Mouse (Mus musculus) midbrain, embryonic 11.5 days (tissue): ENCODE results near the gene Ociad2. TPM values are rescaled to one million over a fixed set of nuclear protein-coding genes. Genes with fewer than 3 reads are reported as not detected.

ENCODE experiments used
- ATAC-seq: fragments of 200-750 bp; cut with Nextera tagmentation; 2 replicates; pipeline ENCODE4 v1.8.0; 2017; ENCODE audit warnings: moderate TSS enrichment, moderate library complexity; ENCODE audit not compliant: low FRiP score
- DNase-seq: peaks from one replicate; pipeline ENCODE4 v3.0.0; 2015; ENCODE audit warnings: low spot score; ENCODE audit errors: missing footprints
- H3K27ac ChIP-seq: fragments of 300-500 bp; sonication (generic); 2 replicates; pipeline ENCODE4 v1.5.1; 2014; ENCODE audit warnings: low read depth, low read length
- H3K27me3 ChIP-seq: fragments of 300-500 bp; sonication (generic); 2 replicates; pipeline ENCODE4 v1.6.1; 2014; ENCODE audit warnings: mild to moderate bottlenecking, low read length, moderate library complexity, mixed read lengths; ENCODE audit not compliant: control insufficient read depth, insufficient read depth
- H3K36me3 ChIP-seq: fragments of 300-500 bp; sonication (generic); 2 replicates; pipeline ENCODE4 v1.6.1; 2014; ENCODE audit warnings: mild to moderate bottlenecking, low read length, moderate library complexity, mixed read lengths; ENCODE audit not compliant: control insufficient read depth, insufficient read depth
- H3K4me1 ChIP-seq: fragments of 300-500 bp; sonication (generic); 2 replicates; pipeline ENCODE4 v1.6.1; 2014; ENCODE audit warnings: low read length; ENCODE audit not compliant: control insufficient read depth, insufficient read depth
- H3K4me2 ChIP-seq: fragments of 300-500 bp; sonication (generic); 2 replicates; pipeline ENCODE4 v1.6.1; 2014; ENCODE audit warnings: mild to moderate bottlenecking, moderate library complexity
- H3K4me3 ChIP-seq: fragments of 300-500 bp; sonication (generic); 2 replicates; pipeline ENCODE4 v1.5.1; 2014; ENCODE audit warnings: low read depth, low read length
- H3K9ac ChIP-seq: fragments of 300-500 bp; sonication (generic); 2 replicates; pipeline ENCODE4 v1.6.1; 2014; ENCODE audit warnings: low read length
- H3K9me3 ChIP-seq: fragments of 300-500 bp; sonication (generic); 2 replicates; pipeline ENCODE4 v1.6.1; 2016; ENCODE audit warnings: low read length; ENCODE audit not compliant: control insufficient read depth
- WGBS: fragments of 180-500 bp; shearing (Covaris S2); extraction: QIAGEN DNeasy Blood & Tissue Kit; methylation state at CpG from one replicate; pipeline ENCODE4 v1.1.7; 2014; 5-methylcytosine and 5-hydroxymethylcytosine counted together
- polyA plus RNA-seq: library from polyadenylated mRNA; unstranded; fragments of >200 nt; fragmentation: Nextera tagmentation; extraction: Ambion mirVana; gene quantifications from 2 replicates; pipeline ENCODE4 v1.2.1, GENCODE M21; 2014

Gene Ociad2
- polyA plus RNA-seq, 1 experiment from 2014 or later = 13.5 TPM

- WGBS = 36% methylated on average over 12 of the region's 12 CpGs
- H3K9ac ChIP-seq = no peak overlapping the region
- DNase-seq = no peak
- no peak for ATAC-seq
- H3K27ac ChIP-seq = no peak overlapping the region
- H3K27me3 ChIP-seq = no peaks in the 10 kb centered on the region
- no peaks in the 10 kb centered on the region for H3K9me3 ChIP-seq
- H3K4me2 ChIP-seq = no peak overlapping the region
- no peaks in the 10 kb centered on the region for H3K36me3 ChIP-seq
- no peaks in the 10 kb centered on the region for H3K4me1 ChIP-seq
- H3K4me3 ChIP-seq = no peak overlapping the region
Observed at GRCm38 (mm10) chr5:73359752-73360141, 18.9 kb upstream of the Ociad2 start.

- Histone ChIP-seq H3K36me3 (no peaks in the 10 kb centered on the region), H3K4me3 (no peak overlapping the region), H3K9me3 (no peaks in the 10 kb centered on the region), H3K9ac (no peak overlapping the region), H3K27ac (no peak overlapping the region), H3K27me3 (no peaks in the 10 kb centered on the region), H3K4me1 (peaks cover 3% of the 10 kb centered on the region), H3K4me2 (no peak overlapping the region)
- DNase-seq = no peak
- 80% methylated on average over 6 of the region's 6 CpGs for WGBS
- no peak for ATAC-seq
Observed at GRCm38 (mm10) chr5:73359134-73359751, 18.4 kb upstream of the Ociad2 start.

GRCm38 (mm10) chr5:73355393-73355792 is 14.6 kb upstream of the Ociad2 start:
- ATAC-seq = no peak
- Histone ChIP-seq H3K27ac (no peak overlapping the region), H3K9ac (no peak overlapping the region), H3K36me3 (no peaks in the 10 kb centered on the region), H3K4me2 (no peak overlapping the region), H3K27me3 (no peaks in the 10 kb centered on the region), H3K4me3 (no peak overlapping the region), H3K9me3 (no peaks in the 10 kb centered on the region), H3K4me1 (peaks cover 3% of the 10 kb centered on the region)
- DNase-seq = no peak
- 85% methylated on average over 5 of the region's 5 CpGs for WGBS

- Histone ChIP-seq H3K36me3 (no peaks in the 10 kb centered on the region), H3K9me3 (no peaks in the 10 kb centered on the region), H3K4me1 (peaks cover 3% of the 10 kb centered on the region), H3K27me3 (no peaks in the 10 kb centered on the region), H3K27ac (no peak overlapping the region), H3K4me2 (no peak overlapping the region), H3K4me3 (no peak overlapping the region), H3K9ac (no peak overlapping the region)
- no peak for DNase-seq
- 69% methylated on average over 3 of the region's 3 CpGs for WGBS
- no peak for ATAC-seq
Observed at GRCm38 (mm10) chr5:73353978-73354377, 13.2 kb upstream of the Ociad2 start.

GRCm38 (mm10) chr5:73353519-73353918 is 12.7 kb upstream of the Ociad2 start:
- WGBS = 77% methylated on average over 7 of the region's 7 CpGs
- Histone ChIP-seq H3K4me3 (no peak overlapping the region), H3K36me3 (no peaks in the 10 kb centered on the region), H3K27ac (no peak overlapping the region), H3K4me1 (peaks cover 3% of the 10 kb centered on the region), H3K27me3 (no peaks in the 10 kb centered on the region), H3K9ac (no peak overlapping the region), H3K9me3 (no peaks in the 10 kb centered on the region), H3K4me2 (no peak overlapping the region)
- DNase-seq (no peak), ATAC-seq (no peak)

GRCm38 (mm10) chr5:73351796-73352195 is 11.0 kb upstream of the Ociad2 start:
- Histone ChIP-seq H3K36me3 (no peaks in the 10 kb centered on the region), H3K9me3 (no peaks in the 10 kb centered on the region), H3K9ac (no peak overlapping the region), H3K4me1 (peaks cover 3% of the 10 kb centered on the region), H3K4me3 (no peak overlapping the region), H3K27me3 (no peaks in the 10 kb centered on the region), H3K27ac (no peak overlapping the region), H3K4me2 (no peak overlapping the region)
- WGBS = 88% methylated on average over 1 of the region's 1 CpGs
- DNase-seq = peak; percentile 73
- no peak for ATAC-seq

- WGBS = 41% methylated on average over 5 of the region's 5 CpGs
- Histone ChIP-seq H3K9me3 (no peaks in the 10 kb centered on the region), H3K4me1 (peaks cover 8% of the 10 kb centered on the region), H3K9ac (no peak overlapping the region), H3K4me3 (no peak overlapping the region), H3K27me3 (no peaks in the 10 kb centered on the region), H3K27ac (no peak overlapping the region), H3K4me2 (no peak overlapping the region), H3K36me3 (no peaks in the 10 kb centered on the region)
- ATAC-seq (0 out of 2 replicates have a peak, but pooled peaks have one; percentile 22), DNase-seq (peak; percentile 73)
Observed at GRCm38 (mm10) chr5:73349514-73349913, 8.7 kb upstream of the Ociad2 start.

- Histone ChIP-seq H3K9me3 (no peaks in the 10 kb centered on the region), H3K27ac (no peak overlapping the region), H3K4me2 (no peak overlapping the region), H3K27me3 (no peaks in the 10 kb centered on the region), H3K4me3 (no peak overlapping the region), H3K36me3 (no peaks in the 10 kb centered on the region), H3K9ac (no peak overlapping the region), H3K4me1 (peaks cover 12% of the 10 kb centered on the region)
- 84% methylated on average over 4 of the region's 4 CpGs for WGBS
- ATAC-seq (no peak), DNase-seq (peak; percentile 69)
Observed at GRCm38 (mm10) chr5:73345254-73345653, 4.4 kb upstream of the Ociad2 start.

- ATAC-seq = peak; percentile 89
- H3K9ac ChIP-seq = no peak overlapping the region
- DNase-seq = peak; percentile 89
- H3K4me1 ChIP-seq = peaks cover 12% of the 10 kb centered on the region
- H3K36me3 ChIP-seq = no peaks in the 10 kb centered on the region
- no peak overlapping the region for H3K4me3 ChIP-seq
- 39% methylated on average over 10 of the region's 10 CpGs for WGBS
- H3K27ac ChIP-seq = no peak overlapping the region; the same call in 1 of the 2 replicates
- H3K9me3 ChIP-seq = no peaks in the 10 kb centered on the region
- H3K27me3 ChIP-seq = no peaks in the 10 kb centered on the region
- H3K4me2 ChIP-seq = 0 out of 2 replicates have a peak overlapping the region, but pooled peaks have one; percentile 12
Observed at GRCm38 (mm10) chr5:73344310-73344709, 3.5 kb upstream of the Ociad2 start.
